In genomic region chr14:103655448-103655847, GRCm38 (mm10) we compare ENCODE assay signal across 19 mouse cellular contexts. TPM values are rescaled to one million over a fixed set of nuclear protein-coding genes. Genes with fewer than 3 reads are reported as not detected.
DNase-seq lines count a peak whose midpoint lies in the region; ATAC-seq and TF ChIP-seq lines count a peak whose summit lies in the region.
"Had no signal": no experiment of that assay in that cellular context is flagged by ENCODE, and none has a peak within 500 bp of the region (broad histone marks: within the 10 kb centered on the region; RNA-seq: fewer than 3 reads in every experiment).

No protein-coding gene starts in this region.

- no peaks in the 10 kb centered on the region for H3K27me3 ChIP-seq in cerebellum, adult 2 months (ENCODE audit: control insufficient read depth, insufficient read depth, low read length)
- no peaks in the 10 kb centered on the region for H3K27me3 ChIP-seq in forebrain, embryonic 14.5 days (replicated peaks; ENCODE audit: control insufficient read depth, insufficient read depth, low read length)
- no peaks in the 10 kb centered on the region for H3K27me3 ChIP-seq in forebrain, embryonic 11.5 days (ENCODE audit: control insufficient read depth, insufficient read depth, low read length)
- no peaks in the 10 kb centered on the region for H3K27me3 ChIP-seq in midbrain, embryonic 16.5 days (ENCODE audit: control insufficient read depth, insufficient read depth, low read depth, low read length)
- H3K27me3 ChIP-seq in midbrain, embryonic 13.5 days: no peaks in the 10 kb centered on the region
- H3K27me3 ChIP-seq: hindbrain, embryonic 13.5 days; neural tube, embryonic 15.5 days had no signal

- H3K4me3 ChIP-seq in cerebellum, adult 2 months (replicated peaks; ENCODE audit: insufficient read depth, low read depth, low read length): no peak overlapping the region
- no peak overlapping the region for H3K4me3 ChIP-seq in forebrain, embryonic 14.5 days (ENCODE audit: low read depth, low read length)
- no peak overlapping the region for H3K4me3 ChIP-seq in forebrain, embryonic 11.5 days (ENCODE audit: low read depth, low read length)
- no peak overlapping the region for H3K4me3 ChIP-seq in midbrain, embryonic 16.5 days (ENCODE audit: low read depth, low read length)
- no peak overlapping the region for H3K4me3 ChIP-seq in midbrain, embryonic 13.5 days (replicated peaks)
- H3K4me3 ChIP-seq: embryonic facial prominence, embryonic 15.5 days; hindbrain, embryonic 13.5 days; neural tube, embryonic 15.5 days had no signal

- no peak for TF ChIP-seq CTCF in cerebellum, adult 2 months (IDR thresholded peaks at IDR 0.05; ENCODE audit: borderline replicate concordance, insufficient read depth, low read depth, low read length)
- TF ChIP-seq CTCF in brain, embryonic 14.5 days (IDR thresholded peaks at IDR 0.05; ENCODE audit: borderline replicate concordance, extremely low read depth, insufficient read depth, insufficient read length): no peak

- WGBS in cerebellum, adult 2 months: 14% methylated on average over 5 of the region's 5 CpGs
- 58% methylated on average over 5 of the region's 5 CpGs for WGBS in forebrain, embryonic 14.5 days
- 75% methylated on average over 5 of the region's 5 CpGs for WGBS in forebrain, embryonic 11.5 days
- WGBS in midbrain, embryonic 16.5 days: 62% methylated on average over 5 of the region's 5 CpGs
- 73% methylated on average over 5 of the region's 5 CpGs for WGBS in midbrain, embryonic 13.5 days

- H3K4me1 ChIP-seq in cerebellum, adult 2 months (ENCODE audit: control insufficient read depth, insufficient read depth, low read length): peaks cover 5% of the 10 kb centered on the region
- H3K4me1 ChIP-seq in forebrain, embryonic 14.5 days (ENCODE audit: control insufficient read depth, insufficient read depth, low read length): peaks cover 33% of the 10 kb centered on the region
- H3K4me1 ChIP-seq in forebrain, embryonic 11.5 days (replicated peaks; ENCODE audit: control insufficient read depth, insufficient read depth, low read length): peaks cover 3% of the 10 kb centered on the region
- H3K4me1 ChIP-seq in midbrain, embryonic 16.5 days (ENCODE audit: control insufficient read depth, insufficient read depth, low read length): peaks cover 52% of the 10 kb centered on the region
- H3K4me1 ChIP-seq in midbrain, embryonic 13.5 days (replicated peaks): peaks cover 50% of the 10 kb centered on the region

- peak; percentile 29 to 51 for DNase-seq in cerebellum, adult 2 months
- no peak for DNase-seq in forebrain, embryonic 14.5 days (ENCODE audit: low spot score)
- DNase-seq in forebrain, embryonic 11.5 days (ENCODE audit: low spot score): no peak
- DNase-seq in brain, embryonic 14.5 days (ENCODE audit: low read depth): peak; percentile 25
- no peak for DNase-seq in right cerebral cortex, postnatal 4 days
- DNase-seq: adrenal gland, postnatal 25 days; gastrocnemius, postnatal 36 days; heart, postnatal 36 days; kidney, adult 11 months; right cerebral cortex, postnatal 14 days; thymus, postnatal 25 days had no signal

- no peak overlapping the region for H3K9ac ChIP-seq in forebrain, embryonic 14.5 days (ENCODE audit: low read length)
- no peak overlapping the region for H3K9ac ChIP-seq in forebrain, embryonic 11.5 days (ENCODE audit: low read length)
- no peak overlapping the region for H3K9ac ChIP-seq in midbrain, embryonic 16.5 days (ENCODE audit: low read depth, low read length)
- no peak overlapping the region for H3K9ac ChIP-seq in midbrain, embryonic 13.5 days (replicated peaks)
- H3K9ac ChIP-seq: embryonic facial prominence, embryonic 15.5 days; hindbrain, embryonic 13.5 days; neural tube, embryonic 15.5 days had no signal

- no peak overlapping the region for H3K27ac ChIP-seq in cerebellum, adult 2 months (ENCODE audit: insufficient read depth, low read length)
- no peak overlapping the region for H3K27ac ChIP-seq in forebrain, embryonic 14.5 days (ENCODE audit: low read depth, low read length)
- no peak overlapping the region for H3K27ac ChIP-seq in forebrain, embryonic 11.5 days (ENCODE audit: low read depth, low read length)
- 0 out of 2 replicates have a peak overlapping the region, but pooled peaks have one; percentile 26 for H3K27ac ChIP-seq in midbrain, embryonic 16.5 days (ENCODE audit: low read length)
- H3K27ac ChIP-seq in midbrain, embryonic 13.5 days: no peak overlapping the region
- H3K27ac ChIP-seq: embryonic facial prominence, embryonic 15.5 days; hindbrain, embryonic 13.5 days; kidney, postnatal 0 days; macrophage; neural tube, embryonic 15.5 days had no signal

- no peak for ATAC-seq in cerebellum, adult (ENCODE audit: insufficient number of reproducible peaks, low FRiP score, low TSS enrichment)
- no peak for ATAC-seq in forebrain, embryonic 14.5 days
- no peak for ATAC-seq in forebrain, embryonic 11.5 days (replicated peaks; ENCODE audit: low FRiP score)
- no peak for ATAC-seq in midbrain, embryonic 16.5 days
- no peak for ATAC-seq in midbrain, embryonic 13.5 days

- TF ChIP-seq POLR2A in cerebellum, adult 2 months (IDR thresholded peaks at IDR 0.05; ENCODE audit: borderline replicate concordance, insufficient read depth, low read length): no peak
- TF ChIP-seq POLR2A in brain, embryonic 14.5 days (IDR thresholded peaks at IDR 0.05; ENCODE audit: borderline replicate concordance, extremely low read depth, insufficient read depth, insufficient read length, poor library complexity, severe bottlenecking): no peak

- peak overlapping the region; percentile 8; the same call in 1 of the 2 replicates for H3K4me2 ChIP-seq in forebrain, embryonic 14.5 days (ENCODE audit: low read length)
- H3K4me2 ChIP-seq in forebrain, embryonic 11.5 days (ENCODE audit: low read depth, low read length, severe bottlenecking): no peak overlapping the region
- no peak overlapping the region for H3K4me2 ChIP-seq in midbrain, embryonic 16.5 days (ENCODE audit: low read length)
- no peak overlapping the region for H3K4me2 ChIP-seq in midbrain, embryonic 13.5 days (replicated peaks)
- H3K4me2 ChIP-seq: embryonic facial prominence, embryonic 15.5 days; hindbrain, embryonic 13.5 days; neural tube, embryonic 15.5 days had no signal

- no peaks in the 10 kb centered on the region for H3K9me3 ChIP-seq in forebrain, embryonic 14.5 days (replicated peaks; ENCODE audit: control insufficient read depth, low read length)
- no peaks in the 10 kb centered on the region for H3K9me3 ChIP-seq in forebrain, embryonic 11.5 days (ENCODE audit: control insufficient read depth, low read length)
- no peaks in the 10 kb centered on the region for H3K9me3 ChIP-seq in midbrain, embryonic 16.5 days (replicated peaks; ENCODE audit: control insufficient read depth, low read length, poor library complexity, severe bottlenecking)
- H3K9me3 ChIP-seq in midbrain, embryonic 13.5 days: no peaks in the 10 kb centered on the region
- H3K9me3 ChIP-seq: embryonic facial prominence, embryonic 15.5 days; hindbrain, embryonic 13.5 days; neural tube, embryonic 15.5 days had no signal

- peaks cover 25% of the 10 kb centered on the region for H3K36me3 ChIP-seq in forebrain, embryonic 14.5 days (ENCODE audit: control insufficient read depth, insufficient read depth, low read length)
- H3K36me3 ChIP-seq in forebrain, embryonic 11.5 days (ENCODE audit: control insufficient read depth, insufficient read depth, low read length): no peaks in the 10 kb centered on the region; the same call in 1 of the 2 replicates
- H3K36me3 ChIP-seq in midbrain, embryonic 16.5 days (ENCODE audit: control insufficient read depth, insufficient read depth, low read length): no peaks in the 10 kb centered on the region; the same call in 1 of the 2 replicates
- H3K36me3 ChIP-seq in midbrain, embryonic 13.5 days: peaks cover 19% of the 10 kb centered on the region
- H3K36me3 ChIP-seq: embryonic facial prominence, embryonic 15.5 days had no signal

RNA-seq across cellular contexts. Expression of gene Slain1, which starts 5.4 kb away (rescaled TPM):
- 85.2 and 92.3 TPM in 2 replicates for polyA plus RNA-seq in cerebellum, adult 2 months (2012; rRNA removed)
- polyA plus RNA-seq in forebrain, embryonic 14.5 days (2014; fragmentation: Nextera tagmentation; extraction: Ambion mirVana): 23.5 and 27.1 TPM in 2 replicates
- 17.1 and 23.2 TPM in 2 replicates for polyA plus RNA-seq in forebrain, embryonic 11.5 days (2014; fragmentation: Nextera tagmentation; extraction: Ambion mirVana)
- 13.0 and 15.4 TPM in 2 replicates for polyA plus RNA-seq in midbrain, embryonic 16.5 days (2015; fragmentation: Nextera tagmentation; extraction: Ambion mirVana)
- 11.1 and 17.3 TPM in 2 replicates for polyA plus RNA-seq in midbrain, embryonic 13.5 days (2015; fragmentation: Nextera tagmentation; extraction: Ambion mirVana)
- polyA plus RNA-seq in brain, embryonic 14.5 days (2012; rRNA removed): 73.9 and 93.0 TPM in 2 replicates

Comparison
In these comparisons a context has a peak if more than half of its experiments do, and no peak if none do; other contexts are left out.
1. DNase-seq: peak in cerebellum, adult 2 months (2 of 2) and brain, embryonic 14.5 days (single experiment); none in forebrain, embryonic 14.5 days (single experiment), forebrain, embryonic 11.5 days (single experiment) and right cerebral cortex, postnatal 4 days (single experiment).